Mouse (Mus musculus): ENCODE measurements around the gene Setd3. TPM values are rescaled to one million over a fixed set of nuclear protein-coding genes. Genes with fewer than 3 reads are reported as not detected.

Gene Setd3
- polyA plus RNA-seq, 1 experiment, result 51.0 TPM

- Histone ChIP-seq H3K4me3 (replicated peaks; ENCODE audit: control insufficient read depth, low read depth, low read length) (no peak overlapping the region), H3K4me1 (ENCODE audit: control insufficient read depth, insufficient read depth, low read length) (no peaks in the 10 kb centered on the region), H3K27ac (ENCODE audit: control insufficient read depth, insufficient read depth, low read depth, low read length, poor library complexity) (no peak overlapping the region)
- no peak for TF ChIP-seq CTCF (IDR thresholded peaks at IDR 0.05; ENCODE audit: control insufficient read depth, insufficient read depth, low read length)
- TF ChIP-seq POLR2A (IDR thresholded peaks at IDR 0.05; ENCODE audit: borderline replicate concordance, control insufficient read depth, low read depth, low read length), result no peak
- 96% methylated on average over 11 of the region's 11 CpGs for WGBS
Observed at GRCm38 (mm10) chr12:108195761-108196160, 16.6 kb upstream of the Setd3 start.

DNA sequence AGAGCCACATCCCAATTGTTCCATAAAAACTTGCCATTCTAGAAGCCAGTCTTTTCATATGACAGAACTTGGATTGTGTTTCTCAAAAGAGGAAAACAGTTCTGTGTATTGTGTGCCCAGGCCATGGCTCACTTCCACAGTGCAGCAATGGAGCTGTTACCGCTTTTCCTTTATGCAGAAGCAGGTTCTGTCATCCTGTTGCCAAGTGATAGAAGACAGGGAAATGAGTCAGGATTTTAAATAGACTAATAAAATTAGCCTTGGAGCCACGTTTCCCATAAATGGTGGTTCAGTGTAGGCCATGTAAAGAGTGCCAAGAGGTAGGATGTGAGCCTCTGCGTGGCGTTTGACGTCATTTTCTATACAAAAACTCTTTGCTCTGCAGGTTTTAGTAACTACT lies 14.8 kb upstream of the Setd3 start:
- TF ChIP-seq POLR2A (IDR thresholded peaks at IDR 0.05; ENCODE audit: borderline replicate concordance, control insufficient read depth, low read depth, low read length) (no peak), CTCF (IDR thresholded peaks at IDR 0.05; ENCODE audit: control insufficient read depth, insufficient read depth, low read length) (no peak)
- Histone ChIP-seq H3K4me3 (replicated peaks; ENCODE audit: control insufficient read depth, low read depth, low read length) (no peak overlapping the region), H3K27ac (ENCODE audit: control insufficient read depth, insufficient read depth, low read depth, low read length, poor library complexity) (no peak overlapping the region), H3K4me1 (ENCODE audit: control insufficient read depth, insufficient read depth, low read length) (no peaks in the 10 kb centered on the region)
- 90% methylated on average over 5 of the region's 5 CpGs for WGBS

- Histone ChIP-seq H3K27ac (ENCODE audit: control insufficient read depth, insufficient read depth, low read depth, low read length, poor library complexity) (no peak overlapping the region), H3K4me1 (ENCODE audit: control insufficient read depth, insufficient read depth, low read length) (no peaks in the 10 kb centered on the region), H3K4me3 (replicated peaks; ENCODE audit: control insufficient read depth, low read depth, low read length) (no peak overlapping the region)
- WGBS, result 91% methylated on average over 6 of the region's 6 CpGs
- TF ChIP-seq POLR2A (IDR thresholded peaks at IDR 0.05; ENCODE audit: borderline replicate concordance, control insufficient read depth, low read depth, low read length) (no peak), CTCF (IDR thresholded peaks at IDR 0.05; ENCODE audit: control insufficient read depth, insufficient read depth, low read length) (no peak)
Observed at GRCm38 (mm10) chr12:108187541-108188091, 8.5 kb upstream of the Setd3 start.

- Histone ChIP-seq H3K4me1 (ENCODE audit: control insufficient read depth, insufficient read depth, low read length) (no peaks in the 10 kb centered on the region; the same call in 1 of the 2 replicates), H3K27ac (ENCODE audit: control insufficient read depth, insufficient read depth, low read depth, low read length, poor library complexity) (no peak overlapping the region), H3K4me3 (replicated peaks; ENCODE audit: control insufficient read depth, low read depth, low read length) (no peak overlapping the region)
- TF ChIP-seq CTCF (IDR thresholded peaks at IDR 0.05; ENCODE audit: control insufficient read depth, insufficient read depth, low read length), result no peak
- TF ChIP-seq POLR2A (IDR thresholded peaks at IDR 0.05; ENCODE audit: borderline replicate concordance, control insufficient read depth, low read depth, low read length), result no peak
- 84% methylated on average over 6 of the region's 6 CpGs for WGBS
Observed at GRCm38 (mm10) chr12:108181716-108182115, 2.6 kb upstream of the Setd3 start.

- TF ChIP-seq CTCF (IDR thresholded peaks at IDR 0.05; ENCODE audit: control insufficient read depth, insufficient read depth, low read length) (no peak), POLR2A (IDR thresholded peaks at IDR 0.05; ENCODE audit: borderline replicate concordance, control insufficient read depth, low read depth, low read length) (peak; percentile 52; the same call in 1 of the 2 replicates)
Observed at GRCm38 (mm10) chr12:108179321-108180266, 480 bp upstream of the Setd3 start, which contains the start of gene Ccnk. TSS of gene Ccnk (plus strand) at chr12:108179579.

GRCm38 (mm10) chr12:108178331-108179245 lies 526 bp downstream of the Setd3 start:
- under 1% methylated on average over 99 of the region's 103 CpGs for WGBS
- peak overlapping the region; percentile 96 for H3K27ac ChIP-seq (ENCODE audit: control insufficient read depth, insufficient read depth, low read depth, low read length, poor library complexity)
- peak overlapping the region; percentile 78 for H3K4me3 ChIP-seq (replicated peaks; ENCODE audit: control insufficient read depth, low read depth, low read length)
- no peaks in the 10 kb centered on the region; the same call in 1 of the 2 replicates for H3K4me1 ChIP-seq (ENCODE audit: control insufficient read depth, insufficient read depth, low read length)
- TF ChIP-seq CTCF (IDR thresholded peaks at IDR 0.05; ENCODE audit: control insufficient read depth, insufficient read depth, low read length) (no peak), POLR2A (IDR thresholded peaks at IDR 0.05; ENCODE audit: borderline replicate concordance, control insufficient read depth, low read depth, low read length) (peak; percentile 14; the same call in 1 of the 2 replicates)

More at GRCm38 (mm10) chr12:108179321-108180266, 480 bp upstream of the Setd3 start, which contains the start of gene Ccnk:
- Histone ChIP-seq H3K27ac (ENCODE audit: control insufficient read depth, insufficient read depth, low read depth, low read length, poor library complexity) (peak within 1 kb of the TSS; percentile 96), H3K4me1 (ENCODE audit: control insufficient read depth, insufficient read depth, low read length) (no peaks in the 10 kb centered on the region; the same call in 1 of the 2 replicates), H3K4me3 (replicated peaks; ENCODE audit: control insufficient read depth, low read depth, low read length) (peak within 1 kb of the TSS; percentile 85)
- WGBS, result under 1% methylated on average over 82 of the region's 82 CpGs

GRCm38 (mm10) chr12:108176366-108176765 lies 2.7 kb downstream of the Setd3 start:
- 81% methylated on average over 3 of the region's 3 CpGs for WGBS
- Histone ChIP-seq H3K4me1 (ENCODE audit: control insufficient read depth, insufficient read depth, low read length) (peaks cover 4% of the 10 kb centered on the region), H3K27ac (ENCODE audit: control insufficient read depth, insufficient read depth, low read depth, low read length, poor library complexity) (no peak overlapping the region), H3K4me3 (replicated peaks; ENCODE audit: control insufficient read depth, low read depth, low read length) (no peak overlapping the region)
- TF ChIP-seq CTCF (IDR thresholded peaks at IDR 0.05; ENCODE audit: control insufficient read depth, insufficient read depth, low read length), result no peak
- no peak for TF ChIP-seq POLR2A (IDR thresholded peaks at IDR 0.05; ENCODE audit: borderline replicate concordance, control insufficient read depth, low read depth, low read length)

All from bone marrow, adult 2 months (tissue).